Mouse (Mus musculus) G1E (cell line): ENCODE results near the gene AI593442.

Experiments
- CTCF ChIP-seq: IDR thresholded peaks from 2 replicates; pipeline ENCODE4 v1.5.1; 2012; ENCODE audit warnings: low read depth, low read length, inconsistent platforms, mixed read lengths
- GATA1 ChIP-seq: IDR thresholded peaks from 2 replicates; pipeline ENCODE4 v1.6.1; 2012; ENCODE audit warnings: borderline replicate concordance, low read length, inconsistent platforms, mixed read lengths
- GATA2 ChIP-seq: IDR thresholded peaks from 2 replicates; pipeline ENCODE4 v1.6.1; 2012; ENCODE audit warnings: low read depth, low read length, inconsistent platforms, borderline replicate concordance
- POLR2AphosphoS5 ChIP-seq: IDR thresholded peaks from 2 replicates; pipeline ENCODE4 v1.6.1; 2012; ENCODE audit warnings: low read depth, low read length, inconsistent platforms; ENCODE audit not compliant: insufficient replicate concordance
- TAL1 ChIP-seq: conservative IDR thresholded peaks from 2 replicates; pipeline ENCODE4 v1.6.1; 2012; ENCODE audit warnings: low read depth, low read length, inconsistent platforms, mixed read lengths

GRCm38 (mm10) chr9:52678839-52679215, 753 bp downstream of the AI593442 start:
- TF ChIP-seq CTCF (no peak), TAL1 (no peak), POLR2AphosphoS5 (no peak), GATA1 (no peak), GATA2 (no peak)
